Mouse (Mus musculus) C2C12 (cell line): Measurements from ENCODE around the gene Cant1. TPM values are rescaled to one million over a fixed set of nuclear protein-coding genes. Genes with fewer than 3 reads are reported as not detected.

Experiments used
- H3K27me3 ChIP-seq: one replicate; pipeline ENCODE4 v1.6.1; 2011; ENCODE audit not compliant: control insufficient read depth, insufficient read depth, insufficient read length
- H3K36me3 ChIP-seq: one replicate; pipeline ENCODE4 v1.6.1; 2011; ENCODE audit not compliant: control insufficient read depth, insufficient read depth
- H3K4me3 ChIP-seq: one replicate; pipeline ENCODE4 v1.5.1; 2011; ENCODE audit warnings: mild to moderate bottlenecking, control low read depth; ENCODE audit not compliant: poor library complexity, insufficient read depth, severe bottlenecking
- H3K79me2 ChIP-seq: one replicate; pipeline ENCODE4 v1.6.1; 2011; ENCODE audit not compliant: control insufficient read depth, insufficient read depth
- H3K79me3 ChIP-seq: one replicate; pipeline ENCODE4 v1.6.1; 2011; ENCODE audit warnings: low read depth, control low read depth
- H3ac ChIP-seq: one replicate; pipeline ENCODE3; 2011; ENCODE audit warnings: low read depth; ENCODE audit not compliant: control insufficient read depth, insufficient read length
- CEBPB ChIP-seq: IDR thresholded peaks from one replicate; pipeline ENCODE4 v1.6.1; 2011; ENCODE audit warnings: low read depth, mild to moderate bottlenecking, control low read depth, moderate library complexity
- CTCF ChIP-seq: IDR thresholded peaks from one replicate; pipeline ENCODE4 v1.5.1; 2011; ENCODE audit not compliant: control insufficient read depth, insufficient read depth, insufficient read length
- FOSL1 ChIP-seq: IDR thresholded peaks from one replicate; pipeline ENCODE4 v1.8.0; 2011; ENCODE audit warnings: mild to moderate bottlenecking, low read length; ENCODE audit not compliant: poor library complexity, insufficient read depth, severe bottlenecking
- MAX ChIP-seq: IDR thresholded peaks from one replicate; pipeline ENCODE4 v1.6.1; 2011; ENCODE audit warnings: mild to moderate bottlenecking, control low read depth
- MYOD1 ChIP-seq: IDR thresholded peaks from one replicate; pipeline ENCODE4 v1.6.1; 2011; ENCODE audit warnings: low read depth; ENCODE audit not compliant: control insufficient read depth, insufficient read length
- MYOG ChIP-seq: IDR thresholded peaks from one replicate; pipeline ENCODE4 v1.6.1; 2011; ENCODE audit not compliant: control insufficient read depth, insufficient read length; ENCODE audit errors: extremely low read depth
- USF1 ChIP-seq: IDR thresholded peaks from one replicate; pipeline ENCODE4 v1.6.1; 2011; ENCODE audit warnings: low read depth, mild to moderate bottlenecking, control low read depth, moderate library complexity
- polyA plus RNA-seq: library from polyadenylated mRNA; unstranded; fragments of >200 nt; fragmentation: generic; extraction: Trizol; gene quantifications from one replicate; pipeline ENCODE4 v1.2.1, GENCODE M21; 2012; ENCODE audit warnings: missing spikeins

The Cant1 gene
- polyA plus RNA-seq, 1 experiment: 29.7 TPM

DNA sequence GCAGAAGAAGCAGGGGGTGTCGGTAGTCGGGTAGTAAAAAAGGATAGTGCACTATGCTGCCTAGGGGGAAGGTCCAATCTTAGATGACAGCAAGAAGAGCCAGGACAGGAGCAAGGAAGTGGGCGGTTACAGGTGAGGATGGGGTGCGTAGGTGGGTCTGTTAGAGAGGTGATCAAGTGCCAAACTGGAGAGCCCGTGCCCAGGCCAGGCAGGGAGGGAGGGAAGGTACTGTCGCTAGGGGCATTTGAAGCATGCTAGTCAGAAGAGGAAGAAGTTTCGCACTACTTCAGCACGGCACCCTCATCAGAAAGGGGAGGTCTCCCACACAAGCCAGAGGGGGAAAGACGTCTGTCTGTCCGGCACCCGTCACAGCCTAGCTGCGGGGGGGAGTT lies 448 bp downstream of the Cant1 start:
- peaks cover 9% of the 10 kb centered on the region for H3K36me3 ChIP-seq
- TF ChIP-seq MYOG (no peak), MAX (no peak), CTCF (no peak), CEBPB (no peak), MYOD1 (no peak), USF1 (no peak), FOSL1 (no peak)
- H3K79me2 ChIP-seq: peaks cover 28% of the 10 kb centered on the region
- peak overlapping the region; percentile 81 for H3K4me3 ChIP-seq
- no peaks in the 10 kb centered on the region for H3K27me3 ChIP-seq
- peaks cover 11% of the 10 kb centered on the region for H3K79me3 ChIP-seq
- peak overlapping the region; percentile 82 for H3ac ChIP-seq

DNA sequence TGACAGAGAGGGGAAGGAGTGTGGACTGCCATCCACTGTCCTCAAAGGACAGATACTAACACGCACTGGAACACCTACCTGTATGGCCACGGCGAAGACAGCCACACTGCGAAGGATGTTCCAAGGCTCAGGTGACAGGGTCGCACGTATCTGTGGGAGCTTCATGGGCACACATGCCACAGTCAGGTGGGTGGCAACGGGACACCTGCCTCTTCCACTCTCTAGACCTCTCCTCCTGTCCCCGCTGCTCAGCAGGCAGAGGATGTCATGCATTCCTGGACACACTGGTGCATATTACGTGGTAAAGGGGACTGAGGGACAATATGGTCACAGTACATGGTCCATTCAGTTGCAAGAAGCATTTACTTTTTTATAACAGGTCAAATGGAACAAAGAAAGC lies 1.4 kb downstream of the Cant1 start:
- Histone ChIP-seq H3K36me3 (peaks cover 9% of the 10 kb centered on the region), H3K79me2 (peaks cover 28% of the 10 kb centered on the region), H3ac (no peak overlapping the region), H3K4me3 (no peak overlapping the region), H3K27me3 (no peaks in the 10 kb centered on the region), H3K79me3 (peaks cover 11% of the 10 kb centered on the region)
- TF ChIP-seq MYOG (no peak), USF1 (no peak), CTCF (no peak), CEBPB (no peak), MYOD1 (no peak)

DNA sequence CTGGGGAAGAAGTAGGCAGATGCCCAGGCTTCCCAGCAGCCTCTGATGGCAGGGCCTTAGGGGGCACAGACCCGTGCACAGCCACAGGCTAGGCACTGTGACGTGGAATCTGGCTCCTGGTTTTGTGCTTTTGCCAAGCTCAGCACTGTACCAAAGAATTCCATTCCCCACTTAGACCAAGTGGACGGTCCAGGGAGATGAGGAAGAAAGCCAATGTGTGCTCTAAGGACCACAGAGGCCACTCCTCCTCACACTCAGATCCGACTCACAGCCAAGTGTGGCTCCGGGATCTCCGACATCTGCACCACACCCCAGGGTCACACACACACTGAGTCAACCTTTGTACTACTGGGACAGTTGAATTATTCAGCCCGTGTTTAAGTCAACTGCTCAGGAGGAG lies 2.8 kb downstream of the Cant1 start:
- Histone ChIP-seq H3K36me3 (peaks cover 9% of the 10 kb centered on the region), H3K79me3 (peaks cover 11% of the 10 kb centered on the region), H3K79me2 (peaks cover 28% of the 10 kb centered on the region), H3K27me3 (no peaks in the 10 kb centered on the region), H3K4me3 (no peak overlapping the region), H3ac (no peak overlapping the region)
- TF ChIP-seq CTCF: no peak
- TF ChIP-seq USF1: no peak
- no peak for TF ChIP-seq FOSL1
- TF ChIP-seq MYOD1: no peak
- no peak for TF ChIP-seq MYOG
- TF ChIP-seq CEBPB: no peak
- TF ChIP-seq MAX: no peak

DNA sequence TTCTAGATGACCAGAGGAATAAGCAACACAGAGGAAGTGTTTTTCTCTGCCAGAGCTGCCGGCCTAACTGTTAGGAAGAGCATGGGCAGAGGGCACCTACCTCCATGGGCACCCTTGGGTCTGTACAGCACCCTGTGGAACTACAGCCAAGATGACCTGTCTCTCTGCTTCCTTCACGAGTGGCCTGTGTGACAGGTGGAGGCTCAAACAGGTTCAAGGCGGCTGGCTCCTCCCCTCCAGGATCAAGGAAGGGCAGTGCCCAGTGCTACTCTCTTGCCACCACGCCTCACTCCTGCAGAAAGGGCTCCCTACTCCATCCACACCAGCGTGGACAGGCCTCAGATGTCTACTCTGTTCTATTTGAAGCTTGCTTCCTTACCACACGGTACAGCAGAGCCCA lies 3.3 kb downstream of the Cant1 start:
- H3K4me3 ChIP-seq: no peak overlapping the region
- H3K79me3 ChIP-seq: peaks cover 11% of the 10 kb centered on the region
- no peak overlapping the region for H3ac ChIP-seq
- peaks cover 13% of the 10 kb centered on the region for H3K36me3 ChIP-seq
- TF ChIP-seq MAX (no peak), USF1 (no peak), CEBPB (no peak), FOSL1 (no peak), MYOD1 (no peak), MYOG (no peak), CTCF (no peak)
- no peaks in the 10 kb centered on the region for H3K27me3 ChIP-seq
- H3K79me2 ChIP-seq: peaks cover 28% of the 10 kb centered on the region

DNA sequence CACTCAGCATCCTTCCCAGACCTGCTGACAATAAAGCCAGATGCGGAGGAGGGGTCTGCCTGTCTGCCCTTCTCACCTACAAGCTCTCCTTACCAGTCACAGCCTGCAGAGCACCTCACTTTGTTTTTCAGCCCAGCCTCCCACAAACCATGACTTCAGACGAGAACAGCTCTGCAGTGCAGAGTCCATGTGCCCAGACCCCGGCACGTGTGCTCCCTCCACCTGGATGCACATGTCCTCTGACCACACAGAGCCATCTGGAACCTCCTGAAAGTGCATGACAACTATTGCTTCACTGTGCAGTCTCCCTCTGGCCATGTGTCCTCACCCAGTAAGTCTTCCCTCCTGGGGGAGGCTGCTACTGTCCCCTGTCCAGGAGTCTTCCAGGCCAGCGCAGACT lies 4.6 kb downstream of the Cant1 start:
- H3K4me3 ChIP-seq: no peak overlapping the region
- peaks cover 28% of the 10 kb centered on the region for H3K79me2 ChIP-seq
- no peak for TF ChIP-seq MAX
- no peak for TF ChIP-seq CEBPB
- no peak for TF ChIP-seq CTCF
- no peak for TF ChIP-seq USF1
- TF ChIP-seq MYOG: no peak
- TF ChIP-seq MYOD1: no peak
- no peak for TF ChIP-seq FOSL1
- H3ac ChIP-seq: no peak overlapping the region
- no peaks in the 10 kb centered on the region for H3K27me3 ChIP-seq
- H3K36me3 ChIP-seq: peaks cover 26% of the 10 kb centered on the region
- peaks cover 11% of the 10 kb centered on the region for H3K79me3 ChIP-seq

DNA sequence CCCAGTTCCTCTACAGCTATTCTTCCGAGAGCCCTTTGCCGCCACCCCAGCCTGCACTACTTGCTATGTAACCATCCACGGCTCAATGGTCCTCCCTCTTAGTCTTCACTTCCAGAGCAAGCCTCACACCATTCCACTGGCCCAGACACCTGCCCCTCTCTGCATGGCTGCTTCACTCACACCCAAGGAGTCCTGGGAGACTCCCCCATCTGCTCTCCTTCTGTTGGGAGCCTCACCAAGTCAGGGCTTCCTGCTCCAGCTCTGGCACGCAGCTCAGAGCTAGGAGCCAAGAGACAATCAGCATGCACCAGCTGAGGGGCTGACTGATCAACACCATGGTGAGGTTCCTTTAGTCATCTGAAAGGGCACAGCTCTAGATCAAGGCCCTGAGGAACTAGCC lies 5.8 kb downstream of the Cant1 start:
- H3K36me3 ChIP-seq: peaks cover 29% of the 10 kb centered on the region
- H3K27me3 ChIP-seq: no peaks in the 10 kb centered on the region
- peaks cover 6% of the 10 kb centered on the region for H3K79me3 ChIP-seq
- TF ChIP-seq MYOD1 (no peak), FOSL1 (no peak), MAX (no peak), MYOG (no peak), CTCF (no peak), CEBPB (no peak), USF1 (no peak)
- H3K4me3 ChIP-seq: no peak overlapping the region
- peaks cover 21% of the 10 kb centered on the region for H3K79me2 ChIP-seq
- H3ac ChIP-seq: no peak overlapping the region
